Mouse (Mus musculus): ENCODE measurements around the gene Rrp8. TPM values are rescaled to one million over a fixed set of nuclear protein-coding genes. Genes with fewer than 3 reads are reported as not detected.
"Not testable (repeated sequence)": the region's sequence is repeated elsewhere in the genome, so short reads cannot be mapped to it uniquely, and the experiment has no call there.

Rrp8 gene
- polyA plus RNA-seq, 1 experiment = 2.4 TPM

DNA sequence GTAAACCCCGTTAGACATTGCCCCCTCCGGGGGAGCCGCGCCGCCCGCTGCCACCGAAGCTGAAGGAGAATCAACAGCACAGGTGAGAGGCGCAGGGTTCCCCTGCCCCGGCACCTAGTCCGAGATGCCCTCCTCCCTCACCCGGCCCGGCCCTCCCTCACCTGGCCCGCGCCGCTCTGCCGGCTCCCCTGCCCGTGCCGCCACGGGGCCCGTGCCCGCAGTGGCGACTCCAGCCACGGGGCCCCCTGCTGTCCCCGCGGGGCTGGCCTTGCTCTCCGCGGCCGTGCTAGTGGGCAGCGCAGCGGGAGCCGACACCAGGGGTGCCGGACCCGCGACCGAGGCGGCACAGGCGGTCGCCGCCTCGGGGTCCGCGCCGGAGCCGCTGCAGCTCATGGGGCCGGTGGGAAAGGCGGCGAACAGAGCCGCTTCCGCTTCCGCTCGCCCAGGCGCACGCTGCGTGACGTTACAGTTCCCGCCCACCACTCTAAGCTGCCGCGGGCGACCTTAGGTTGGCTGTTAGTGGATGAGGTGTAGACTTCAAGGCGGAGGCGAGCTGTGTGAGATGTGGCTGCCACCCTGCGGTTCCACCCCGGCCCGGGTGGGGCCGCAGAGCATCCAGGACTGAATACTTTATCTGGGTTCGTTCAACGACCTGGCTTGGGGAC, 6.9 kb upstream of the Rrp8 start, which contains the start of gene Taf10:
Gene Taf10 (minus strand): TSS at position 436 of the 665 bp plus-strand sequence.
- no peaks in the 10 kb centered on the region for H3K36me3 ChIP-seq (ENCODE audit: control insufficient read depth, insufficient read depth, low read length)

DNA sequence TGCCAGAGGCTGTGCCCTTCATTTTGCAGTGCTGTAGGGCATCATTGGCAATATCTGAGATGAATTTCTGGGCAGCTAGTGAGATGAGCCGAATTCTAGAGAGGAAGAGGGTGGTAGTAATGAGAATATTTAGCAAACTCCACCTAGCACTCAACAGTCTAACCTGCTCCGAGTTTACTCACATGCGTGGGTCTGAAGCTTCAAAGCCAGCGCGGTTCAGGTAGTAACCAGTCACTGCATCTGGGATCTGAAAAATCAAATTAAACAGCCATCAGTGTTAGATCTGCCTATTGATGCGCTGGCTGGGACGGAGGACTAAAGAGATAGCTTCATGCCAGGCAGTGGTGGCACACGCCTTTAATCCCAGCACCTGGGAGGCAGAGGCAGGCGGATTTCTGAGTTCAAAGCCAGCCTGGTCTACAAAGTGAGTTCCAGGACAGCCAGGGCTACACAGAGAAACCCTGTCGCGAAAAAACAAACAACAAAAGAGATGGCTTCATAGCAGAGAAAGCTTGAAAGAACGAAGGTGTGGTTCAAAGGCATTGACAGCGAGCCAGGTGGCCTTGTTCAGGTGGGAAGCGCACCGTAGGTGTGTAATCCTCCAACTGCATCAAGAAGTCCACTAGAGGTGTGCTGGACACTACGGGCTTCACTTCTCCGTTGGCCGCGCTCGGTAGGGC, 6.2 kb upstream of the Rrp8 start:
- peak overlapping the region; percentile 91 for H3K4me3 ChIP-seq (ENCODE audit: control insufficient read depth, low read depth, low read length)
- not testable (repeated sequence) for H3K4me1 ChIP-seq (ENCODE audit: control insufficient read depth, insufficient read depth, low read length); H3K36me3 ChIP-seq (ENCODE audit: control insufficient read depth, insufficient read depth, low read length); H3K27me3 ChIP-seq (ENCODE audit: control insufficient read depth, insufficient read depth, low read length)
- peak overlapping the region; percentile 92 for H3K27ac ChIP-seq (ENCODE audit: control insufficient read depth, insufficient read depth, low read depth, low read length)

More for the DNA sequence above, 6.9 kb upstream of the Rrp8 start, which contains the start of gene Taf10:
- Histone ChIP-seq H3K4me1 (ENCODE audit: control insufficient read depth, insufficient read depth, low read length) (no peaks in the 10 kb centered on the region), H3K27me3 (ENCODE audit: control insufficient read depth, insufficient read depth, low read length) (no peaks in the 10 kb centered on the region), H3K4me3 (ENCODE audit: control insufficient read depth, low read depth, low read length) (peak within 1 kb of the TSS; percentile 91), H3K27ac (ENCODE audit: control insufficient read depth, insufficient read depth, low read depth, low read length) (peak within 1 kb of the TSS; percentile 92)
- TF ChIP-seq CTCF (IDR thresholded peaks at IDR 0.05; ENCODE audit: control insufficient read depth, insufficient read depth, insufficient replicate concordance, low read depth, low read length) (no peak), POLR2A (IDR thresholded peaks at IDR 0.05; ENCODE audit: control insufficient read depth, low read depth, low read length) (peak; percentile 93)

GRCm38 (mm10) chr7:105742539-105743215, 5.5 kb upstream of the Rrp8 start:
- not testable (repeated sequence) for H3K27me3 ChIP-seq (ENCODE audit: control insufficient read depth, insufficient read depth, low read length); H3K36me3 ChIP-seq (ENCODE audit: control insufficient read depth, insufficient read depth, low read length); H3K4me3 ChIP-seq (ENCODE audit: control insufficient read depth, low read depth, low read length); H3K4me1 ChIP-seq (ENCODE audit: control insufficient read depth, insufficient read depth, low read length); H3K27ac ChIP-seq (ENCODE audit: control insufficient read depth, insufficient read depth, low read depth, low read length)

GRCm38 (mm10) chr7:105741978-105742377, 4.8 kb upstream of the Rrp8 start:
- no peak overlapping the region for H3K4me3 ChIP-seq (ENCODE audit: control insufficient read depth, low read depth, low read length)
- TF ChIP-seq CTCF (IDR thresholded peaks at IDR 0.05; ENCODE audit: control insufficient read depth, insufficient read depth, insufficient replicate concordance, low read depth, low read length) = no peak
- no peak for TF ChIP-seq POLR2A (IDR thresholded peaks at IDR 0.05; ENCODE audit: control insufficient read depth, low read depth, low read length)
- no peak overlapping the region for H3K27ac ChIP-seq (ENCODE audit: control insufficient read depth, insufficient read depth, low read depth, low read length)
- no peaks in the 10 kb centered on the region for H3K36me3 ChIP-seq (ENCODE audit: control insufficient read depth, insufficient read depth, low read length)
- no peaks in the 10 kb centered on the region for H3K27me3 ChIP-seq (ENCODE audit: control insufficient read depth, insufficient read depth, low read length)
- no peaks in the 10 kb centered on the region; the same call in 1 of the 2 replicates for H3K4me1 ChIP-seq (ENCODE audit: control insufficient read depth, insufficient read depth, low read length)

DNA sequence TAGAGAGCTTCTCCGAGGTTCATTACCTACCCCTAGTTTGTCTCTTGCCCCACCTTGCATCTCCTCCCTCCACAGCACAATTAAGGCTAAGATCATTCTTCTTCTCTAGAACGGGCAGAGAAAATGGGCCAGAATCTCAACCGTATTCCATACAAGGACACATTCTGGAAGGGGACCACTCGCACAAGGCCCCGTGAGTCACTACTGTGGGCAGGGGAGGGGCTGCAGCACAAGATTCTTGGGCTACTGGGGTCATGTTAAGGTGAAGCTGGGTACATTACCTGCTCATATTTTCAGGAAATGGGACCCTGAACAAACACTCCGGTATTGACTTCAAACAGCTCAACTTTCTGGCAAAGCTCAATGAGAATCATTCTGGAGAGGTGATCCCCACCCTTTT, 3.7 kb upstream of the Rrp8 start:
- Histone ChIP-seq H3K27ac (ENCODE audit: control insufficient read depth, insufficient read depth, low read depth, low read length) (no peak overlapping the region), H3K27me3 (ENCODE audit: control insufficient read depth, insufficient read depth, low read length) (no peaks in the 10 kb centered on the region), H3K4me3 (ENCODE audit: control insufficient read depth, low read depth, low read length) (no peak overlapping the region), H3K36me3 (ENCODE audit: control insufficient read depth, insufficient read depth, low read length) (no peaks in the 10 kb centered on the region), H3K4me1 (ENCODE audit: control insufficient read depth, insufficient read depth, low read length) (peaks cover 3% of the 10 kb centered on the region)
- TF ChIP-seq CTCF (IDR thresholded peaks at IDR 0.05; ENCODE audit: control insufficient read depth, insufficient read depth, insufficient replicate concordance, low read depth, low read length) (no peak), POLR2A (IDR thresholded peaks at IDR 0.05; ENCODE audit: control insufficient read depth, low read depth, low read length) (no peak)

GRCm38 (mm10) chr7:105740089-105740795, 3.1 kb upstream of the Rrp8 start:
- Histone ChIP-seq H3K4me1 (ENCODE audit: control insufficient read depth, insufficient read depth, low read length) (peaks cover 3% of the 10 kb centered on the region), H3K4me3 (ENCODE audit: control insufficient read depth, low read depth, low read length) (no peak overlapping the region), H3K36me3 (ENCODE audit: control insufficient read depth, insufficient read depth, low read length) (no peaks in the 10 kb centered on the region), H3K27ac (ENCODE audit: control insufficient read depth, insufficient read depth, low read depth, low read length) (no peak overlapping the region), H3K27me3 (ENCODE audit: control insufficient read depth, insufficient read depth, low read length) (no peaks in the 10 kb centered on the region)
- TF ChIP-seq CTCF (IDR thresholded peaks at IDR 0.05; ENCODE audit: control insufficient read depth, insufficient read depth, insufficient replicate concordance, low read depth, low read length) = no peak
- TF ChIP-seq POLR2A (IDR thresholded peaks at IDR 0.05; ENCODE audit: control insufficient read depth, low read depth, low read length) = no peak

GRCm38 (mm10) chr7:105738948-105739347, 1.8 kb upstream of the Rrp8 start:
- H3K27ac ChIP-seq (ENCODE audit: control insufficient read depth, insufficient read depth, low read depth, low read length) = peak overlapping the region; percentile 71
- H3K4me1 ChIP-seq (ENCODE audit: control insufficient read depth, insufficient read depth, low read length) = peaks cover 3% of the 10 kb centered on the region
- TF ChIP-seq POLR2A (IDR thresholded peaks at IDR 0.05; ENCODE audit: control insufficient read depth, low read depth, low read length) (no peak), CTCF (IDR thresholded peaks at IDR 0.05; ENCODE audit: control insufficient read depth, insufficient read depth, insufficient replicate concordance, low read depth, low read length) (no peak)
- H3K36me3 ChIP-seq (ENCODE audit: control insufficient read depth, insufficient read depth, low read length) = no peaks in the 10 kb centered on the region
- no peaks in the 10 kb centered on the region for H3K27me3 ChIP-seq (ENCODE audit: control insufficient read depth, insufficient read depth, low read length)
- H3K4me3 ChIP-seq (ENCODE audit: control insufficient read depth, low read depth, low read length) = no peak overlapping the region; the same call in 1 of the 2 replicates

Data from testis, adult 2 months (tissue).